Mouse (Mus musculus) left cerebral cortex, adult 2 months (tissue): ENCODE measurements around the gene Wdr54. TPM values are rescaled to one million over a fixed set of nuclear protein-coding genes. Genes with fewer than 3 reads are reported as not detected.
"Not testable (repeated sequence)": the region's sequence is repeated elsewhere in the genome, so short reads cannot be mapped to it uniquely, and the experiment has no call there.

ENCODE experiments used
- DNase-seq, 2 experiments: peaks; one replicate each; pipeline ENCODE4 v3.0.0; 2021 to 2022; ENCODE audit warnings: low spot score in 2 of 2, mixed read lengths in 1 of 2; ENCODE audit errors: extremely low spot score in 1 of 2
- H3K27ac ChIP-seq: fragments of 200-600 bp; 2 replicates; pipeline ENCODE4 v1.8.1; 2022
- H3K4me3 ChIP-seq: fragments of 200-600 bp; 2 replicates; pipeline ENCODE4 v1.8.1; 2022
- CTCF ChIP-seq: fragments of 200-600 bp; IDR thresholded peaks from 2 replicates; pipeline ENCODE4 v1.8.1; 2022; ENCODE audit warnings: antibody characterized with exemption, mild to moderate bottlenecking, moderate library complexity
- intact Hi-C: fragments of 180-260 bp; cut with DNase I; formaldehyde crosslinking; loops from one replicate; pipeline ENCODE4 v1.15.1; 2025
- total RNA-seq, 2 experiments: library from RNA; stranded (reverse); gene quantifications; 2 replicates each; pipeline ENCODE4 v1.2.3; 2021

Gene Wdr54
- total RNA-seq, 2 experiments from 2014 or later = 26.0 to 26.6 TPM

- DNase-seq = peak; percentile 67 to 70
- TF ChIP-seq CTCF = no peak
- peak overlapping the region; percentile 61 for H3K4me3 ChIP-seq
- H3K27ac ChIP-seq = peak overlapping the region; percentile 85
- intact Hi-C loops = no loop called here
These were observed 16.2 kb upstream of the Wdr54 start for GRCm38 (mm10) chr6:83172240-83172920.

GRCm38 (mm10) chr6:83171063-83171462, 14.9 kb upstream of the Wdr54 start:
- no peak for DNase-seq
- peak overlapping the region; percentile 61 for H3K4me3 ChIP-seq
- H3K27ac ChIP-seq = peak overlapping the region; percentile 85
- TF ChIP-seq CTCF = no peak
- intact Hi-C loops = loop anchor here (1.0 kb wide), 1 partner anchor 8 kb away; no protein-coding TSS in a partner anchor

- Histone ChIP-seq H3K27ac (no peak overlapping the region), H3K4me3 (no peak overlapping the region)
- intact Hi-C loops = loop anchor here (5.0 kb wide), 1 partner anchor 97 kb away; no protein-coding TSS in a partner anchor
- no peak for TF ChIP-seq CTCF
- DNase-seq = no peak
These were observed 13.7 kb upstream of the Wdr54 start for GRCm38 (mm10) chr6:83169872-83170271.

GRCm38 (mm10) chr6:83166243-83166630, 10.0 kb upstream of the Wdr54 start:
- Histone ChIP-seq H3K27ac (peak overlapping the region; percentile 98), H3K4me3 (peak overlapping the region; percentile 82)
- peak; percentile 28 for TF ChIP-seq CTCF
- DNase-seq = no peak
- intact Hi-C loops = loop anchor here (5.0 kb wide), 1 partner anchor 101 kb away; no protein-coding TSS in a partner anchor

- H3K4me3 ChIP-seq = peak within 1 kb of the TSS; percentile 82
- peak; percentile 92 for DNase-seq
- peak within 1 kb of the TSS; percentile 98 for H3K27ac ChIP-seq
- peak; percentile 88 for TF ChIP-seq CTCF
- intact Hi-C loops = loop anchor here (2.0 to 5.0 kb wide), 2 partner anchors 49 to 102 kb away; no protein-coding TSS in a partner anchor
These were observed 9.5 kb upstream of the Wdr54 start, which contains the start of gene Dctn1 for GRCm38 (mm10) chr6:83165607-83166242. Gene Dctn1, plus strand, starts transcription at chr6:83165920.

- intact Hi-C loops = loop anchor here (2.0 to 5.0 kb wide), 2 partner anchors 50 to 102 kb away; no protein-coding TSS in a partner anchor
- no peak for DNase-seq
- H3K27ac ChIP-seq = peak overlapping the region; percentile 98
- H3K4me3 ChIP-seq = peak overlapping the region; percentile 82
- no peak for TF ChIP-seq CTCF
These were observed 8.9 kb upstream of the Wdr54 start for GRCm38 (mm10) chr6:83165026-83165606.

GRCm38 (mm10) chr6:83162701-83163100, 6.5 kb upstream of the Wdr54 start:
- TF ChIP-seq CTCF = peak; percentile 70
- intact Hi-C loops = no loop called here
- H3K27ac ChIP-seq = no peak overlapping the region
- H3K4me3 ChIP-seq = peak overlapping the region; percentile 18; the same call in 1 of the 2 replicates
- DNase-seq = peak; percentile 52 to 58

GRCm38 (mm10) chr6:83161921-83162641, 5.9 kb upstream of the Wdr54 start:
- intact Hi-C loops = no loop called here
- H3K27ac ChIP-seq = no peak overlapping the region
- TF ChIP-seq CTCF = no peak
- no peak for DNase-seq
- H3K4me3 ChIP-seq = peak overlapping the region; percentile 18

GRCm38 (mm10) chr6:83161442-83161841, 5.2 kb upstream of the Wdr54 start:
- no peak for DNase-seq
- TF ChIP-seq CTCF = no peak
- Histone ChIP-seq H3K27ac (no peak overlapping the region), H3K4me3 (no peak overlapping the region)
- intact Hi-C loops = no loop called here

- TF ChIP-seq CTCF = peak; percentile 52
- intact Hi-C loops, H3K27ac ChIP-seq, DNase-seq, H3K4me3 ChIP-seq: not testable (repeated sequence)
These were observed 3.3 kb upstream of the Wdr54 start for GRCm38 (mm10) chr6:83159456-83159855.

GRCm38 (mm10) chr6:83155552-83156238, 502 bp downstream of the Wdr54 start:
- H3K27ac ChIP-seq = peak overlapping the region; percentile 72
- DNase-seq = no peak
- intact Hi-C loops = loop anchor here (2.0 kb wide), 2 partner anchors 41 to 159 kb away; partner anchors contain the start of gene Mogs
- peak overlapping the region; percentile 72 for H3K4me3 ChIP-seq
- TF ChIP-seq CTCF = no peak
